Mouse (Mus musculus) embryo, embryonic 10.5 days (tissue): ENCODE measurements around the gene Vipas39.
A peak's percentile ranks its signal among the peaks of the same experiment; 100 is the strongest.
"Not testable (repeated sequence)": the region's sequence is repeated elsewhere in the genome, so short reads cannot be mapped to it uniquely, and the experiment has no call there.

Source experiments
- DNase-seq: peaks from one replicate; pipeline ENCODE4 v3.0.0-alpha.2; 2015; ENCODE audit warnings: low spot score

Gene Vipas39

DNA sequence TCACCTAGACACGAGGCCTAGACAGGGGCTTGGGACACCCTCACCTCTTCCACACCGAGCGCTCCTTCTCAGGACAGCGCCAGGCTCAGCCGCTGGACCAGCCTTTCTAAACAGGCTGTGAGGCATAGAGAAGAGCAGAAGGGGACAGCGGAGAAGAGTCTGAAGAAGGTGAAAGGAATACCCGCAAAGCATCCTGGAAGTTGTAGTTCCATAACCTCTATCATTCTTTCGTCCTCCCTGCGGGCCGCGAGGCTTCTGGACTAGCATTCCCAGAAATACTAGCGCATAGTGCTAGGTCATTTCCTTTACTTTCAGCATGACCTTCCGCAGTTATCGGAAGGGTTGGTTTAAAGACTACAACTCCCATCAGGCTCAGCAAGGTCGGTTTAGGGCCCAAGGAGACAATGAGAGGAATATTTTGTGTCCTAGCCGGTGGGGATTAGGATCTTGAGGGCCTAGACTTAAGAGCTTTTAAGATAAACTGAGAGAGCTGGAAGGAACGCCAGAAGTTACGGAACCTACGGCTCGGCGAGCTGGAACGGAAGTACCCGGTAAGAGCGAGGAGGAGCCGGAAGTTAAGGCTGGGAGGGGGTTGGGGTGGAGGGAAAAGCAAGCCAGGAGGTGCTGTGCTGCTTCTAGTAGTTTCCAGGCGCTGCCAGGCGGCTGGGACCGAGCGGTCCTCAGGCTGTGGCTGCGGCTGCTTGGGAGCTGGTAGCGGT is at the start of gene Vipas39, which contains the start of gene Ahsa1:
Vipas39 (minus strand) TSS at position 149 of the 719 bp plus-strand sequence.
Ahsa1 (plus strand) TSS at position 372 of the 719 bp plus-strand sequence.
- peak; percentile 99 for DNase-seq

DNA sequence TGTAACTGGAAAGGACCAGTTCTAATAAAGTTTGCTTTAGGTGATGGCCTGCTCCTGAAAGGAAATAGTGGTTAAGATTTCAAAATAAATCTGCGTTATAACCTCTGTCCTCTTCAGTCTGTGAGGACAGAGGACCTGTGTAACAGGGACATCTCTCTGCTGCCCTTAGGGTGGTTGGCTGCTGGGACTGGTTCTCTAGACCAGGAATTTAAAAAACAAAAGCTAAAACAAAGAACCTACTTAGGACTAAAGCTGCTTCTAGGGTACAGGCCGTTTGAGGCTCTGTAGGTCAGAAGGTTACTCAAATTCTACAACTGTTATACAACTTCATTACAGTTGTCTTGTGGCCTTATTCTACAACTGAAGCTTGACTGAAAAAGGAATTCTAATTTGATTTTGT is 47.0 kb upstream of the Vipas39 start:
- no peak for DNase-seq

DNA sequence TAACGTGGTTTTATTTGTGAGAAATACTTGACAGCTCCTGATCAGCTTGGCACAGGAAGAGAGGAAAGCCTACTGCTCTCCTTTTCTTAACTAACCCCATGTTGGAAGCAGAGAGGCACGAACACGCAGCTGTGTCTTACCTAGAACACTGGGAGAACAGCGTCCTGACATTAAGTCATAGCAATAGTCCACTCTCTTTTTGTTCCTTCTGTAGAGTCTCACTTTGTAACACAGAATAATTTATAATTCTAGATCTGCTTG is 40.5 kb upstream of the Vipas39 start:
- not testable (repeated sequence) for DNase-seq

DNA sequence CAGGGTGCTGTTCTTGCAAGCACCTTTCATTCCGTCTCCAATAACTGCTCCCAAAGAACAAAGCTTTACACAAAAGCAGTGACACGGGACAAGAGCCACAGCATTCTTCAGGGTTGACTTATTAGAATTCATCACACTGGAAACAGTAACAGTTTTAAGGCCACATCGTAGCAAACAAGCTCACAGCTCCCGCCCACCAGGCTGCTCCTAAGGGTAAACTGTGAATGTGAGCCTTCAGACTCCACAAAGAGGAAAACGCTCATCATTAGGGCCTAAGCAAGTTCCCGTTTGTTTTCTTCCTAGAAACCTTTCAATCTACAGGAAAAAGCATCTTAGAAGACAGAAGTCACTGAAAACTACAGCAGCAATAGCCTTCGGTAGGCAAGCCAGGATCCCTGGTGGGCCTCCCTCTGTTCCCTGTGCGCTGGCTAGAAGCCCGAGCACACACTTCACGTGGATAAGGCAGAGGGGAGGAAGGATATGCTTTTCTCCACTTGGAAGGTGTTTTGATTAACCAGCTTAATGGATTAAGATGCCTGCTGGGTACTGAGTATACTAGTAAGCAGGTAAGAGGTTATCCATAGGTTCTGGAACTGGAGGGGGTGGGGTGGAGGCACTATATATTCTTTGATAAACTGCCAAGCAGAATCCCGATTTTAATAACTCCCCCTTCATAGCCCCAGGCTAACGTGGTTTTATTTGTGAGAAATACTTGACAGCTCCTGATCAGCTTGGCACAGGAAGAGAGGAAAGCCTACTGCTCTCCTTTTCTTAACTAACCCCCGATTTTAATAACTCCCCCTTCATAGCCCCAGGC is 39.9 kb upstream of the Vipas39 start:
- no peak for DNase-seq

DNA sequence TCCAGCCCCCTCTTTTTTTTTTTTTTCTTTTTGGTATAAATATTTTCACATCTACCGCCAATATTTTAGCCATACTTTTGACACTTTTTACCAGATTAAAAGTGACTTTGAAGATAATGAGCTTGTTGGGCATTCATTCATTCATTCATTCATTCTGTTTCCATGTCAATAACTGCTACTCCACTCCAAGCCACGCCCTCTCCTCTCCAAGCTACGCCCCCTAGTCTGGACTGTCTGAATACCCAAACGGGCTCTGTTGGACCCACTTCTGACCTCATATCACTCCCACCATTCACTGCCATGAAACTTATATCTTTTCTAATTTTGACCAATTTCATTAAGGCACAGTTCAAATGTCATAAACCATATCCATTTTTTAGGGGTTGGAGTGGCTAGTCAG is 35.1 kb upstream of the Vipas39 start:
- DNase-seq, result no peak

DNA sequence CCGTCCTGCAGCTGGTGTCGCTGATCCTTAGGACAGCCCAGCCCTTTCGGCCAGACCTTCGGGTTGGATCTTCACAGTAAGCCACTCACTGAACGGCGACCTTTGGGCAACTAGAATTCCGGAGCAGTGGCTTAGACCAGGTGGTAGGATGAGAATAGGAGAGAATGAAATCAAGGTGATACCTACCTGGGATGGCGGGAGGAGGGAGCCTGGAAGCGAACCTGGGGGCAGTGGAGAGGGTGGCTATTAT is 34.3 kb upstream of the Vipas39 start:
- DNase-seq, result no peak

DNA sequence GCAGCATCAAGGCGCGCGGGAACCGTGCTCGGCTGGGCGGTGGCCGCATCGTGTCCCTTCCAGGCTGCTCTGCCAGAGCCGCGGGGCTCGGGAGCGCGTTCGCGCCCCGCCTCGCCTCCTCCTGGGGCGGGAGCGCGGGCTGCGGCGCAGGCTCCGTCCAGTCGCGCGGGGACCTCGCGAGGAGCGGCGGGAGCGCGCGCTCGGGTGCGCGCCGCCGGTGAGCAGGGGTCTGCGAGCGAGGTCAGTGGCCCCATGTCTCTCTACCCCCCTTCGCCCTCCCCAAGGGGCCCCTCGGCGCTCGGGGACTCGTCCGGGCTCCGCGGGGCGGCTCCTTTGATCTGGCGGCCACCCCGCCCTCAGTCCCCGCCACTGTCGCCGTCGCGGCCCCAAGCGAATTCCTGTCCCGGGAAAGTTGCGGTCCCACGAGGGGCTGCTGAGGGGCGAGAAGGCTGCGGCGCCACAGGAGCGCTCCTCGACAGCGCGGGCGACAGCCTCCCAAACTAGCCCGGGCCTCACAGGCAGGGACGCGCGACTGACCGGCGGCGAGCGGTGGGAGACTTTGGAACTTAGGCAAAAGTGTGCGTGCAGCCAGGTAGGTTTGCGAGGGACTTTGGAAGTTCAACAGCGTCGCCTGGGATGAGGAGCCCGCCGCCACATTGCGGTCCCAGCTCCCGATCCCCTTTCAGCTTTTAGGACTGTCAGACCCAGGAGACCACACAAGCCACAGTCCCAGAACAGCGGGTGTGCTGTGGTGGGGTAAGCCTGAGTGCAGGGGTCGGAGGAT is 33.8 kb upstream of the Vipas39 start, which contains the start of gene Ism2:
Ism2 (minus strand) TSS at position 49 of the 784 bp plus-strand sequence.
- peak; percentile 55 for DNase-seq

DNA sequence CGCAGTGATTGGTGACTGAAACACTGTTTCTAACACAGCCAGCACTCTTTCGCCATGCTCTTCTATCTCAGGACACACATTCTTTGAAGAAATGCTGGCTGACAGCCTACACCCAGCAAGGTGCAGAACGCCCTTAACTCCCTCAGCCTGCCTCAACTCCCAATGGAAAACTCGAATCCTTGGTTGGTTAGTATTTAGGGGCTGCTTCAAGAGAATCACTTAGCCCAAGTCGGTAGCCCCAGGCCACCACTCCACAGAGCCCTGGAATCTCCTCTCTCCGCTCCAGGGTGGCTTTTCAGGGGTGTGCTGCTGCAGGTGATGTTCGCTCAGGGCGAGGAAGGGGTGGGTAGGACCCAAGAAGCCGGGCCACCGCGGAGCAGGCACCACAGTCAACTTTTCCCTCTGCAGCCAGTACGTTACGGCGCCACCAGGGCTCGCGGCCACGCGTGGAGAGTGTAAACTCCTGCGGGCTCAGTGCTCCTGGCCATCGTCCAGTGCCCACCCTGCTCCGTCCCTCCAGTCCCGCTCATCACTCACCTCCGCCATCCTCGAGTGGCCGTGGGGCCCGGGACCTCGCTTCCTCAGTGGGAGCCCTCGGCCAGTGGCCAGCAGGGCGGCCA is 33.1 kb upstream of the Vipas39 start:
- DNase-seq, result peak; percentile 17

DNA sequence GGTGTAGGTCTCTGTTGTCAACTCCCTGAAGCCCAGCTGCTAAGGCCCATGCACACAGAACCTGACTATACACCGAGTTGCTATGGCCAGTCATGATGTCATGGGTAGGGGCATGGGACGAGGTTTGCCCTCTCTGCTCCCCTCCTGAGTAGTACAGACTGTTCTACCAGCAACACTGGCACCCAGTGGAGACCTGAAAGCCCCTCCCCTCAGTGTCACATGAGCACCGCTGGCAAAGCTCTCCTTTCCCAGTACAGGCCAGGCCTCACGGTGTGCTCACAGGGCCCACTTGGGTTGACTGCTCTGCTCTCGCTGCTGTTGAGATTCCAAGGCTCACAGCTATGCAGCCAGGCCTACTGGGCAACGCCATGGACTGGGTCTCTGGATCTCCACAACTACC is 27.9 kb upstream of the Vipas39 start:
- DNase-seq, result no peak

DNA sequence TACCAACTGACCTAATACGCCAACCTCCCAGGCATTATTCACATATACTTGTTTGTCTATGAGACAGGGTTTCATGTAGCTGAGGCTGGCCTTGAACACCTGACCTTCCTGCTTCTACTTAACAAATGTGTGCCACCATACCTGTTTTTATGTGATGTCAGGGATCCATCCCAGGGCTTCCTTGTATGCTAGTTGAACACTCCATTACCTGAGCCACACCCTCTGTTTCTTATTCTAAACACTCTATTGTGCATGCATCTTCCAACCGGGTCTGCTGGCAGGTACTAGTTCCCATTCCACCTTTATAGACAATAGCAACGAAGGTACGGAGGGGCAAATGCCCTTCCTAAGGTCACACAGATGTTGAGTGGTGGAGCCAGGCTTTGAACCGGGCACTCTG is 23.0 kb upstream of the Vipas39 start:
- DNase-seq, result no peak

DNA sequence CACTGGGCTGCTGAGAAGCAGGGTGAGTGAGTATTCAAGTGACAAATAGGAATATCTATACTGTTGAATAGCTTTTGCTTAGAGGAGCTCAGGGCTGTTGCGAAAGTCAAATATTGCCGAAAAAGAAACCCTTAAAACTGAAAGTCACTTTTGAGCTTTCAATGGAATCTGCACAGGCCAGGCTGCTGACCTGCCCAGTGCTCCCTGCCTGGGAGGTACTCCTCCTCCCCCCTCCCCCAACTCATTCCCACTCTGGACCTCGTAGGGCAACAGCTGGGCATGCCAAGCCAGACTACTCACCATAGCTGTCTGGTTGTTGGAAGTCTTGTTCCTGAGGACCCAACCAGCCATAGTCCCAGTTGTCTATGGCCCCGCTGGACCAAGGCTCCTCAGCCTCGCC is 18.7 kb upstream of the Vipas39 start:
- no peak for DNase-seq

DNA sequence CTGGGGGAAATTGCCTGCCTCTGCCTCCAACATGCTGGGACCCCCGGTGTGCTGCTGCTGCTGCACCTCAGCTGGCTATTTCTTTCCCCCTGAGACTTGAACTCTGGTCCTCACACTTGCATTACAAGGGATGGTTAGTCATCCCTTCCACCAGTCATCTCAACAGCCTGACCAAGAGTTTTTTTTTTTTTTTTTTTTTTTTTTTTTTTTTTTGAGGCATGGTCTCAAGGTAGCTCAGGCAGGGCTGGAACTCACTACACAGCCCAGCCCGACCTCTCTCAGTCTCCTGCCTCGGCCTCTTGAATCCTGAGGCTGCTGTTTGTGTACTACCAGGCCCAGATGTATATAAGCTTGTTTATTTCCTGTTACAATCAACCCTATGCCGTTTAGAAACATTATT is 18.2 kb upstream of the Vipas39 start:
- no peak for DNase-seq

DNA sequence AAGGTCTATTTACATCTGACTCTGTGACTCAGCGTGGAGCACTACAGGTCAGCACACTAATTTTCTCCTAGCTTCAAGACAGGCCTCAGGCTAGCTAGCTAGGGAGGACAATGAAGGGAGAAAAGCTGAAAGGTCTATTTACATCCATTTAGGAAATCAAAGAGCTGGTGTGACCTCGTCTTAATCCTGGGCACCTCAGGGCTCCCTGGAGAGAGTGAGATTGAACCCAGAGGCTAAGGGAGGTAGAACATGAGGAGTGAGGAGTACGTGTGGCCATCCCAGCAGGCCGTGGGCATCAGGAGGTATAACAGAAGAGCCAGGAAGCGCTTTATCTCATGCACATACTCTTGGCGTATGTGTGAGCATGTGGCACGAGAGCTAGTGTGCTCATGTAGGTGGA is 17.6 kb upstream of the Vipas39 start:
- DNase-seq, result no peak

DNA sequence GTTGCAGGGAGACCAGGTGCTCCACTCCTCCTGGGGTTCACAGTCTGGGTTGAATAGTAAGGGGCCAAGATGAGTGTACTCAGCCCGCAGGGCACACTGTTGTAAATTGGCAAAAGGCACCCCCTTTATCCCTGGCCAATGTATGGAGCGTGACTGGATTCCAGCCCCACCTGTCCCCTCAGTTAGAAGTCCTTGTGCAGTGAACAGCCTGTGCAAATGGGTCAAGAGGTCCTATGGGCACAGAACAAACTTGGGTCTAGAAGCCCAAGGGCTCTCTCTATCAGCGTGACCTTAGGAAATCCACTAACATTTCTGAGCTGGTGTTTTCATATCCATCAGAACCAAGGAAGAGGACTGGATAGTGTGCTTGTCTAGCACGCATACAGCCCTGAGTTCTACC is 16.7 kb upstream of the Vipas39 start:
- no peak for DNase-seq

DNA sequence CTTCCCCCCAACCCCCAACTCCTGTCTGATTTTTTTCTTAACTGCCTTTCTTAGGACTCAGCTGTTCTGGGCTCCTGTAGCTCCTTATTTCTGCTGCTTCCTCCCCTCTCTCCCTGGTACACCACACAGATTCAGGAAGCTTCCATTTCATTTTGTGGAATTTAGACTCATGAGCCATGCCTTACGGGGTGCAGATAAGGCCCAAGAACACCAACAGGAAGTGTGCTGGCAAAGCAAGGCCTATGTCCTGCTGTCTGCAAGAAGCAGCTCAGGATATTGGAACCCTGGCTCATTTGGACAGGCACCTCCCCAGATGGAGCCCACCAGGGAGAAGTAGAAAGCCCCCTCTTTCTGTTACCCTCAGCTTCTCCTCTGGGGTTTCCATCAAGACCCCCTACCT is 15.7 kb upstream of the Vipas39 start:
- DNase-seq, result no peak

DNA sequence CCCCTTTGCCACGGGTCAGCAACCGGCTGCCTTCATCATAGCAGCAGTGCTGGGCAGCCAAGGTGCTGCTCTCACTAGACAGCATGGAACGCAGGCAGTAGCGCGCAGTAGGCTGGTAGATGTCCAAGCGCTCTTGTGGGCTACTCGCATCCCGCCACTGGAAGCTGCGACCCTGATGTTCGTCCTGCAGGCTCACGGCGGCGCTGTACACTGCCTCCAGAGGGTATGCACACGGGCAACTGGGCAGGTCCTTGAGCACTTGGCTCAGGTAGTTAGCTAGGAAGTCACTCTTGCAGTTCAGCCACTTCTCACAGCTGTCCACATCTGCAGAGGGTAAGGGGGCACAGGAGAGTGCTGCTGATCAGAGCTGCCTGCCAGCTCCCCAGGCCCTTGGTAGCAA is 13.8 kb upstream of the Vipas39 start:
- no peak for DNase-seq

DNA sequence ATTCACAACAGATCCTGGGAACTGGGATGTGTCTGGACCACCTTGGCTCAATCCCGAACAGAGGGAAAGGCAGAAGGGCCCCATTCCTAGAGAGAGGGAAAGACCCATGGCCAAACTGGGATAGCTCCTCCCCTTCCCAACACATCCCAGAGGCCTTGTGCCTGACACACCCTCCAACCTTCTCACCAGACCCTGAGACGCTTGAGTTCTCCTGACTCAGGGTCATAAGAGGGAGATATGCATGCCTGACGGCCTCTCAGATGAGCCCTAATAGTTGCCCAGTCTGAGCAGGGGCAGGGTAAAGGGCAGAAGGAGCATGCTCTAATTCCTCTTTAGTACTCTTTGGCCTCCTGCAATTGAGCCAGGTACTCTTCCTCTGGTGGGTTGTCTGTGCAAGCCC is 13.3 kb upstream of the Vipas39 start:
- DNase-seq, result no peak

DNA sequence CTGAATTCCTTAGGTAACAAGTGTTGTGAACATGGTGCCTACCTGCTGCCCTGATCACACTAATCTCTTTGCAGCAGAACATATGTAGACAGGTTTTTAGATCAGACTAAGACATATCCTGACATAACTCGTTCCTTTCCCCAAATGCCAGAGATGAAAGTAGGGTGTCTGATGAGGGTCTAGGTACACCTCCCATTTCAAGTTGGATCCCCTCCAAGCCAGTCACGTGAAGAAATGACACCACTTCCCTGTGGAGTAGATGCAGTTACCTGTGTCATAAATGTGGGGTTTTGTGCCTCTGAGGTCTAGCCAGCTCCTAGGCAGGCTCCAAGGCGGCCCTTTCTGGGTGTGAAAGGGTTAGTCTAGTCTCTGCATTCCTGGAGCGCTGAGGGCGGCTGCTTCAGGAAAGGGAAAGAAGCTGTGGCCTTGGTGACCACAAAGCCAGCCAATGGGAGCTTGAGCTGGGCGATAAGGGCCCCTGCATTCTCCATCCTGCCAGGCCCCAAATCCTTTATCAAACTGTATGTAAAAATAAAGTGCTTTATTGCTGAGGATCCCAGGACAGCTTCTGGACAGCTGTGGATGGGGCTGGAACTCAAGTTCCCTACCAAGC is 12.2 kb upstream of the Vipas39 start:
- peak; percentile 52 for DNase-seq

DNA sequence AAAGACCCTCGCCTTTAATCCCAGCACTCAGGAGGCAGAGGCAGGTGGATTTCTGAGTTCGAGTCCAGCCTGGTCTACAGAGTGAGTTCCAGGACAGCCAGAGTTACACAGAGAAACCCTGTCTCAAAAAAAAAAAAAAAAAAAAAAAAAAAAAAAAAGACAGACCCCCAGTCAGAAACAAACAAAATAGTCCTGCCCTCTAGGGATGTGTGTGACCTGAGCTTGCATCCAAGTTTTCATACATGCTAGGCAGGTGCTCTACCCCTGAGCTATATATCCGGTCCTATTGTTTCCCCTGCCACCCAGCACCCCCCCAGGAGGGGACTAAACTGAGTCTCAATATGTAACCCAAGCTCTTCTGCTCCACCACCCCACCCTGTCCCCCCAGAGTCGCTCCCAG is 11.2 kb upstream of the Vipas39 start:
- DNase-seq, result not testable (repeated sequence)

DNA sequence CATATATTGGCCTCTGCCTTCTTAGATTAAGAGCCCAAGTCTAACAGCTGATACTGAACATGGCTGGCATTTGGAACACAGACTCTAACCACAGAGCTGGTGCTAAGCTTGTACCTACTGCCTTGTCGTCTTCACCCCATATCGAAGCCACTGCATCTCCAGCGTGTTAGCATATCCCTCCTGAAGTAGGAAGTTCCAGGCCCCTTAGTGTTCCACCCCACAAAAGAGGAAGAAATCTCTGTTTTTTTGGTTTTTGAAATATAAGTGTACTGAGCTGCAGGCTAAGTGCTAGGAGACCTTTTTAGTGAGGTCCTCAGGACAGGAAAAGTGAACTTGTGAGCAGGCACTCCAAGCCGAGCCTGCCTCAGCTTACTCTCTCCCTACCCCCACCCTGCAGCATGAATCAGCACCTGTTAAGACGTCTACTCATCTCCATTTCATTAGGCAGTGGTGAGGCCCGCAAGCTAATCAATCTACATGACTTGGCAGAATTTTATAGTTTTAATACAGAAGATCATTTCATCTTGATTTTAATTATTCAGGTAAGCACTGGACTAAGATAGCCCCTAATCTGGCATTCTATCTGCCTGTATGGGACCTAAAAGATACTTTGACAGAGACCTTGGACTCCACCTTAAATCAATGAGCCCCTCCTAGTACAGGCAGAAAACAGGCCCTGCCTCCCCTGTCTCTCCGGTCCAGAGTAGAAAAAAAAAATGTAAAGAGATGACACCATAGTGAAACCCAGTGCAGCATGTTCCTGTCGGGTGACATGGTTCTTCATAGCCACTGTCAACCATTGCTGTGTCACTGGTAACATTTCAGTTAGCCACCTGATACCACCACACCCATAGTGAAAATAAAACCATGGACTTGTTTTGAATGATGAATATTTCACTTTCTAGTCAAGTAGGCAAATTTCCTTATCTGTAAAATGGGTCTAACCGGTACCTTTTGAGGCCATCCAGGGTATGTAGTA is 9.1 kb upstream of the Vipas39 start:
- DNase-seq, result no peak

DNA sequence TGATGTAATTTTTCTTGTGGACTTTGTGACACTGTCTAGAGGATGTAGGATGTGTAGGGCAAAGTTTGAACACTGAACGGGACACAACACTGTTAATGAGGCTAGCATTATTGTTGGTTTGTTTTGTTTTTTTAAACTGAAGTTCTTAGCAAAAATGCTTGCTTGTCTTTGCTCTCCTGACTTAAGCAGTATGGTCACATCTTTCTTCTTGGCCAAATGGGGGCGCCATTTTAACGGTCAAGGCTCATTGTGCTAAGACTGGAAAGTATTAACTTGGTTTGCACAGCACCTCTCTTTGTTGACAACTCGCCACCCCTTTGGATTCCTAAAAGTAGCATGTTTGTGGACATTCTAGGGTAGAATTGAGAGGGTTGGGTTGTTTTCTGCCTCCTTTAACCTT is 1.6 kb upstream of the Vipas39 start:
- peak; percentile 68 for DNase-seq
